Mouse (Mus musculus): ENCODE results near the gene Itpr2.

- TF ChIP-seq CTCF (IDR thresholded peaks at IDR 0.05; ENCODE audit: low read depth), result no peak
- TF ChIP-seq EP300 (IDR thresholded peaks at IDR 0.05; ENCODE audit: low read depth), result no peak
These were observed 833 bp upstream of the Itpr2 start for GRCm38 (mm10) chr6:146502856-146503255.
